Mouse (Mus musculus) forebrain, embryonic 12.5 days (tissue): ENCODE measurements around the gene Gfi1b. TPM values are rescaled to one million over a fixed set of nuclear protein-coding genes. Genes with fewer than 3 reads are reported as not detected.

Experiments used
- ATAC-seq: fragments of 200-750 bp; cut with Nextera tagmentation; 2 replicates; pipeline ENCODE4 v1.8.0; 2017; ENCODE audit warnings: moderate TSS enrichment; ENCODE audit not compliant: low FRiP score
- H3K27ac ChIP-seq: fragments of 300-500 bp; sonication (generic); 2 replicates; pipeline ENCODE4 v1.5.1; 2016; ENCODE audit warnings: mild to moderate bottlenecking
- H3K27me3 ChIP-seq: fragments of 300-500 bp; sonication (generic); 2 replicates; pipeline ENCODE4 v1.6.1; 2016; ENCODE audit warnings: mild to moderate bottlenecking
- H3K36me3 ChIP-seq: fragments of 300-500 bp; sonication (generic); replicated peaks from 2 replicates; pipeline ENCODE4 v1.6.1; 2016; ENCODE audit warnings: mild to moderate bottlenecking
- H3K4me1 ChIP-seq: fragments of 300-500 bp; sonication (generic); 2 replicates; pipeline ENCODE4 v1.6.1; 2016
- H3K4me2 ChIP-seq: fragments of 300-500 bp; sonication (generic); 2 replicates; pipeline ENCODE4 v1.6.1; 2016; ENCODE audit warnings: mild to moderate bottlenecking, moderate library complexity
- H3K4me3 ChIP-seq: fragments of 300-500 bp; sonication (generic); replicated peaks from 2 replicates; pipeline ENCODE4 v1.5.1; 2016; ENCODE audit warnings: mild to moderate bottlenecking
- H3K9ac ChIP-seq: fragments of 300-500 bp; sonication (generic); 2 replicates; pipeline ENCODE4 v1.6.1; 2016; ENCODE audit warnings: mild to moderate bottlenecking
- H3K9me3 ChIP-seq: fragments of 300-500 bp; sonication (generic); 2 replicates; pipeline ENCODE4 v1.6.1; 2016
- WGBS: fragments of 180-500 bp; shearing (Covaris S2); methylation state at CpG from one replicate; pipeline ENCODE4 v1.1.7; 2016; 5-methylcytosine and 5-hydroxymethylcytosine counted together
- polyA plus RNA-seq: library from polyadenylated mRNA; unstranded; fragments of >200 nt; fragmentation: Nextera tagmentation; extraction: Ambion mirVana; gene quantifications from 2 replicates; pipeline ENCODE4 v1.2.1, GENCODE M21; 2016

Gfi1b gene
- polyA plus RNA-seq, 1 experiment from 2014 or later = 2.0 TPM

DNA sequence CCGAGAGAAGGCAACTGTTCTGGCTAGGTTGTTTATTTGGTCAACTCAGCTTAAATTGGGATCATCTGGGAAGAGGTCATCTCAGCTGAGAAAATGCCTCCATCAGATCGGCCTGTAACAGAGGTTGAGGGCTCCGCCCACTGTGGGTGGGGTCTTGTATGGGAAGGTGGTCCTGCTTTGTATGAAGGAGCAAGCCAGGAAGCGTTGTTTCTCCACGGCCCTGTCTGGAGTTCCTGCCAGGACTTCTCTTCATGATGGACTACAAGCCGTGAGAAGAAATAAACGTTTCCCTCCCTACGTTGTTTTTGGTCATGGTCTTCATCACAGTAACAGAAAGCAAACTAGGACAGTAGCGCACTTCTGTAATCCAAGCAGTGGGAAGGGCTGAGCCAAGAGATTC, 17.1 kb upstream of the Gfi1b start:
- H3K4me3 ChIP-seq = no peak overlapping the region
- H3K4me2 ChIP-seq = peak overlapping the region; percentile 32
- H3K27ac ChIP-seq = no peak overlapping the region
- no peak overlapping the region; the same call in 1 of the 2 replicates for H3K9ac ChIP-seq
- H3K9me3 ChIP-seq = no peaks in the 10 kb centered on the region
- no peak for ATAC-seq
- 6% methylated on average over 9 of the region's 9 CpGs for WGBS
- H3K36me3 ChIP-seq = no peaks in the 10 kb centered on the region
- no peaks in the 10 kb centered on the region for H3K27me3 ChIP-seq
- H3K4me1 ChIP-seq = peaks cover 30% of the 10 kb centered on the region

DNA sequence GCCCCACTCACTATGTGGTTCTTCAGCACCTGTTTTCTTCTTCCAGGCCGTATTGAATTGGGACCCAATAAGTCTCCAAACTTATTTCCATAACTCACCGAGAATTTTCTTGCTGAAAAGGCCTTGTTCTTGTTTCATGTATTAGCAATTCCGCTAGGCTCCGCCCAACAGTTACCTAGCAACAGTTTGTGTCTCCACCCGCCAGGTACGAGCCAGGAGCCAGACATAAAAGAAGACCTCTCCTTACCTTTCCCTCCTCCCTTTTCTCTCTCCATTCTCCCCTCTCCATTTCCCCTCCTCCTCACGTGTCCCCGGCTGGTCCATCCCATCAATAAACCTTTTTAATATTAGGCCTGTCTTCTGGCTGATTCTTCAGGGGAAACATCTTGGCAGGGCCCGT, 16.6 kb upstream of the Gfi1b start:
- Histone ChIP-seq H3K4me1 (peaks cover 25% of the 10 kb centered on the region), H3K36me3 (no peaks in the 10 kb centered on the region), H3K4me3 (no peak overlapping the region), H3K9ac (no peak overlapping the region; the same call in 1 of the 2 replicates), H3K4me2 (peak overlapping the region; percentile 32), H3K27me3 (no peaks in the 10 kb centered on the region), H3K27ac (no peak overlapping the region), H3K9me3 (no peaks in the 10 kb centered on the region)
- no peak for ATAC-seq
- 23% methylated on average over 9 of the region's 9 CpGs for WGBS

DNA sequence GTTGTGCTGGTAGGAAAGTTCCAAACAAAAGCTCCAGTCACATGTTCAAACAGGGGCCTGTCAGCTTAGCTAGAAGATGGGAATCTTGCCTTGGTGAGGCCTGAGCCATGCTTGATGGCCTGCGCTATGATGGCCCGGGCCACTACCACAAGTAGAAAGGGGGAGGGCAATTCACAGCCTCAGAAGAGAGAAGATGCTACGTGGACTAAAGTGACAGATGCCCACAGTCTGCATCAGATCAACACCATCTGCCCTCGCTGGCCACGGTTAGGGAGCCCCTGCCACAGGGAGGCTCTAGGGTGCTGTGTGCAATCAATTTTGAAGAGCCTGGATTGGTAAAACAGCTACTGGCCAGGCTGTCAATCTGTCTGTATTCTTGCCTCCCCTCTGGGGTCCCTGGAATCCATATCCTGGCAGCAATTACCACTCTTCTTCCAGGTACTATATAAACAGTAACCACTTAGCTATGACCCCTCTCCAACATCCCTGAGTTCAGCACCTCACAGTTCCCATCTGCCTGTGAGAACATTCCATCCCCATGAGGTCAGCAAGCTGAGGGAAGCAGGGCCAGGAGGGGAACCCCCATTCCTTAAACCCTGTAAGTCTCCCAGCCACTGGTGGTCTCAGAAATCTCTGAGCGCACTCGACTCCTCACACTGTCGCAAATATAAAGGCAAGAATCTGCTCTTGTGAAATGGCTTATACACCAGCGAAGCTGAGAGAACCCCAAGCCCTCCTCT, 15.5 kb upstream of the Gfi1b start:
- Histone ChIP-seq H3K4me3 (no peak overlapping the region), H3K9me3 (no peaks in the 10 kb centered on the region), H3K27ac (no peak overlapping the region), H3K9ac (no peak overlapping the region), H3K4me2 (no peak overlapping the region), H3K27me3 (0 out of 2 replicates have a peak, but pooled peaks cover 4% of the 10 kb centered on the region), H3K4me1 (peaks cover 15% of the 10 kb centered on the region), H3K36me3 (no peaks in the 10 kb centered on the region)
- WGBS = 83% methylated on average over 9 of the region's 9 CpGs
- ATAC-seq = no peak

DNA sequence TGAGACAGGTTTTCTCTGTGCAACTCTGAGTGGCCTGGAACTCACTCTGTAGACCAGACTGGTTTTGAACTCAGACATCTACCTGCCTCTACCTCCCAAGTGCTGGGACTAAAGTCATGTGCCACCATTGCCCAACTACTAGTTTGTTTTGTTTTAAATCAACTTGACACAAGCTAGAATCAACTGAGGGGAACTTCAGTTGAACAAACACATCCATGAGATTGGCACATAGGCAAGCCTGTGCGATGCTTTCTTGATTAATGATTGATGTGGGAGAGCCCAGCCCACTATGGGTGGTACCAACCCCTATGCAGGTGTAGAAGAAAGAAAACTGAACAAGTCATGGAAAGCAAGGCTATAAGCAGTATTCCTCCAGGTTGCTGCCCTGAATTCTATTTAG, 13.4 kb upstream of the Gfi1b start:
- ATAC-seq = no peak
- no peaks in the 10 kb centered on the region for H3K36me3 ChIP-seq
- no peak overlapping the region for H3K4me3 ChIP-seq
- no peaks in the 10 kb centered on the region for H3K9me3 ChIP-seq
- H3K27me3 ChIP-seq = peaks cover 11% of the 10 kb centered on the region; the same call in 1 of the 2 replicates
- H3K9ac ChIP-seq = no peak overlapping the region
- whole genome bisulfite sequencing = 97% methylated on average over 1 of the region's 1 CpGs
- H3K4me2 ChIP-seq = no peak overlapping the region
- no peak overlapping the region for H3K27ac ChIP-seq
- H3K4me1 ChIP-seq = peaks cover 6% of the 10 kb centered on the region

DNA sequence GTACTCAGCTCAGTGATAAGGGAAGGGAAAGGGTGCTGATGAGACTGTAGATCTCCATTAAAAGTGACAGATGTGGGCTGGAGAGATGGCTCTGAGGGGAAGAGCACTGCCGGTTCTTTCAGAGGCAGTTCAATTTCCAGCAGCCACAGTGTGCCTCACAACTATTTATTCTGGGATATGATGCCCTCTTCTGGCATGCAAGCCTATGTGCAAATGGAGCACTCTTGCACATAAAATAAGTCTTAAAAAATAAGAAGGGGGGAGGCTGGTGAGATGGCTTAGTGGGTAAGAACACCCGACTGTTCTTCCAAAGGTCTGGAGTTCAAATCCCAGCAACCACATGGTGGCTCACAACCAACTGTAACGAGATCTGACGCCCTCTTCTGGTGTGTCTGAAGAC, 11.4 kb upstream of the Gfi1b start:
- no peak for ATAC-seq
- Histone ChIP-seq H3K4me1 (no peaks in the 10 kb centered on the region), H3K9ac (no peak overlapping the region), H3K4me2 (no peak overlapping the region), H3K9me3 (no peaks in the 10 kb centered on the region), H3K27me3 (peaks cover 17% of the 10 kb centered on the region; the same call in 1 of the 2 replicates), H3K4me3 (no peak overlapping the region), H3K36me3 (no peaks in the 10 kb centered on the region), H3K27ac (no peak overlapping the region)
- WGBS = 53% methylated on average over 4 of the region's 4 CpGs

DNA sequence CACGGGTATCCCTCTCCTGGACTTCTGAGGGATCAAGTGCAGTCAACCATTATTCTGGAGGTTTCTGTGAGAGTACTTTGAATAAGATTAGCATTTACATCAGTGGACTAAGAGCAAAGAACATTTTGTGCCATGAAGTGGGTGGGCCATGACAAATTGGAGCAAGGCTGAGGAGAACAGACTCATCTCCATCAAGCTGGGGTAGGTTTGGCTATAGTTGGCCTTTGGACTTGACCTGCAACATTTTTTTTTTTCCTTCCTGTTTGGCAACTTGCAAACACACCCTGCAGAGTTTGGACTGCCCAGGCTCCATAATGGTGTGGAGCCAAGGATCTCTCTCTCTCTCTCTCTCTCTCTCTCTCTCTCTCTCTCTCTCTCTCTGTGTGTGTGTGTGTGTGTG, 10.8 kb upstream of the Gfi1b start:
- no peak overlapping the region for H3K4me3 ChIP-seq
- H3K36me3 ChIP-seq = no peaks in the 10 kb centered on the region
- no peak overlapping the region for H3K4me2 ChIP-seq
- H3K9ac ChIP-seq = no peak overlapping the region
- no peaks in the 10 kb centered on the region for H3K4me1 ChIP-seq
- H3K27me3 ChIP-seq = peaks cover 17% of the 10 kb centered on the region; the same call in 1 of the 2 replicates
- ATAC-seq = no peak
- H3K9me3 ChIP-seq = no peaks in the 10 kb centered on the region
- no peak overlapping the region for H3K27ac ChIP-seq
- 50% methylated on average over 1 of the region's 1 CpGs for WGBS

DNA sequence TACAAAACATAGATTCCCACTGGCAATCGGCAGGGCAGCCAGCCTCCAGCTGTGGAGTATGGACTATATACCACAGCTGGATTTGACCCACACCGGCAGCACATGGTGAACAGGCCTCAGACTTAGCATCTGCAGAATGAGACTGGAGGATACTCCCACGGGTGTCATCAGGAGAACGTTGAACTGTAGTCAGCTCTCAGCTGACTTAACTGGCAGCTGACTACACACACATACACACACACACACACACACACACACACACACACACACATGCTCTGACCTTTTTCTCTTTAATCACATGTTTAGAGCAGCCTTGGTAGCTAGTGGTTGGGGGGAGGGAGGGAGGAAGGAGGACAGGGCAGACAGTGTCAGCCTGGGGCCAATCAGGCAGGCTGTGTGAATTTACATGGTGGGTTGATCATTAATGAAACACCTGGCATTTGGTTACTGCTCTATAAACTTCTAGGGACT, 8.2 kb upstream of the Gfi1b start:
- Histone ChIP-seq H3K27me3 (peaks cover 17% of the 10 kb centered on the region; the same call in 1 of the 2 replicates), H3K36me3 (no peaks in the 10 kb centered on the region), H3K9me3 (no peaks in the 10 kb centered on the region), H3K4me2 (no peak overlapping the region), H3K9ac (no peak overlapping the region), H3K27ac (no peak overlapping the region), H3K4me1 (no peaks in the 10 kb centered on the region), H3K4me3 (no peak overlapping the region)
- ATAC-seq = no peak
- 71% methylated on average over 4 of the region's 4 CpGs for WGBS

DNA sequence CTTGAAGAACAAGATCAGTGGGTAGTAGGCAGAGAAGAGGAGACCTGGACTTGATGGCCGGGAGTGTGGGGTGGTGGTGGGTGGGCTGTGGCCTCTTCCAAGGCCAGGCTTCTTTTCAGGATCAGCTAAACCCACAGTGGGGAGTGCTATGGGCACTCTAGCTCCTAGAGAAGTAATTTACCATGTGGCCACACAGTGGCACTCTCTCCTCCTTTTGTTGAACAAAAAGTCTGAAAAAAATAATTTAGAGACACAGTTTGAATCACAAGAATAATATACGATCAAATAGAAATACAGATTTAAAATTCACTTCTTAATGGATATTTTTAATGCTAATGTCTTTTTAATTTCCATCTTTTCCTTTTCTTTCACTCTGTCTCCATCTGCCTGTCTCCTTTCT, 6.3 kb upstream of the Gfi1b start:
- ATAC-seq = no peak
- Histone ChIP-seq H3K36me3 (no peaks in the 10 kb centered on the region), H3K27me3 (peaks cover 19% of the 10 kb centered on the region), H3K4me1 (no peaks in the 10 kb centered on the region), H3K9me3 (no peaks in the 10 kb centered on the region), H3K9ac (no peak overlapping the region), H3K4me3 (no peak overlapping the region), H3K27ac (no peak overlapping the region), H3K4me2 (no peak overlapping the region)
- WGBS = 69% methylated on average over 2 of the region's 2 CpGs

DNA sequence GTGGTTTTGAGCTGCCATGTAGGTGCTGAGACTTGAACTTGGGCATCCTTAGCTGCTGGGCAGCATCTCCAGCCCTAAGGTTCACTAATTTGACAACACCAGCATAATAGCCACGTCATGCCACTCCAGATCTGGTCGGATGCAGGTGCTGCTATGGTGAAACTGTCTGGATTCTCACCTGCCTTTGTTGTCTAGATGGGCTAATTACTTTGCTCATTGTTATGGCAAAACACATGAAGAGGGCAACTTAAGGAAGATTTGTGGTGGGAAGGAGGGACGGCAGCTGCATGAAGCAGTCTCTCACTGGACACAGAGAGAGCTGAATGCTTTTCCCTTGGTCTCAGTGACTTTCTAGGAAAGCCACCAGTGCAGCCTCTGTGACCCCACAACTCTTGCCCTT, 4.3 kb upstream of the Gfi1b start:
- Histone ChIP-seq H3K36me3 (no peaks in the 10 kb centered on the region), H3K9ac (no peak overlapping the region), H3K4me1 (peaks cover 6% of the 10 kb centered on the region; the same call in 1 of the 2 replicates), H3K4me2 (no peak overlapping the region), H3K27ac (no peak overlapping the region), H3K4me3 (no peak overlapping the region), H3K9me3 (no peaks in the 10 kb centered on the region), H3K27me3 (peaks cover 34% of the 10 kb centered on the region)
- no peak for ATAC-seq
- WGBS = 81% methylated on average over 3 of the region's 3 CpGs

DNA sequence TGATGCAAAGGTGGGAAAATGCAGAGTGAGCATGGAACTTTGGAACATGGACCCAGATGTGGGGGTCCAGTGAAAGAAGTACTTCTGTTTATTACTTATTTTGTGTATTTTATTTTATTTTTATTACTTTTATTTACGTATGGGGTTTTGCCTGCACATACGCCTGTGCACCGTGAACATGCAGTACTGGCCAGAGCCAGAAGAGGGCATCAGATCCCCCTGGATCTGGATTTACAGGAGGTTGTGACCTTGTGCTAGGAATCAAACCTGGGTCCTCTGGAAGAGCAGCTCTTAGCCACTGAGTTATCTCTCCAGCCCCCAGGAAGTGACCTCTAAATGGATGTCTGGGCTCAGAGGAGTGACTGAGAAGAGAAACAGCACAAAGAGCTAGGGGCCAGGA, 3.1 kb upstream of the Gfi1b start:
- H3K4me1 ChIP-seq = peaks cover 6% of the 10 kb centered on the region; the same call in 1 of the 2 replicates
- no peak overlapping the region for H3K4me3 ChIP-seq
- no peaks in the 10 kb centered on the region for H3K36me3 ChIP-seq
- WGBS = 89% methylated on average over 3 of the region's 3 CpGs
- no peak overlapping the region for H3K4me2 ChIP-seq
- no peak for ATAC-seq
- no peak overlapping the region for H3K27ac ChIP-seq
- no peaks in the 10 kb centered on the region for H3K9me3 ChIP-seq
- H3K27me3 ChIP-seq = peaks cover 31% of the 10 kb centered on the region
- H3K9ac ChIP-seq = no peak overlapping the region

DNA sequence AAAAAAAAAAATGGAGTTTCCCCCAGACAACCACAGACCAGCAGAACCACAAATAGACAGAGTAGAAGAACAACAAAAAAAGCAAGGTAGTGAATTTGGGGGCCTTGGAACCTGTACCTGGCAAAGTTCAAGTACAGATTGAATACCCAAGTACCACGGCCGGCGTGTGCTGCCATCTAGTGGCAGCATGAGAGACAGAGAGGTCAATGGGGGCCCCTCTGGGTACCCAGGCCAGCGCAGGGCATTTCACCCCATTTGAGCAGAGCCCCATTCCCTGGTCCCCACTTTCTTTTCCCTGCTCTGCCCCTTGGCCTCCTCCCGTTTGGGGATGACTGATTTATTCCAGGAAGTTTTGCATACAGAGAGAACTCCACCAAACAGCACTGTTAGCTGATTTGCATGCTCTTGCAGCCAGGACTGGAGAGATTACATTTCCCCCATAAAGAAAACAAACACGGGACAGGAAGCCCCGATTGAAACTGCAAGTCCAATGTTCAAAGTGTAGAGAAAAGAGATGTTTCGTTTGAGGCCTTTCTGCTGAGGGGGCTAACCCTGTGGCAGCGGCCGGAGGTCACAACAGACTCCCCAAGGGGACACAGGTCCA, 841 bp upstream of the Gfi1b start:
- no peaks in the 10 kb centered on the region for H3K36me3 ChIP-seq
- no peak overlapping the region for H3K4me2 ChIP-seq
- H3K27me3 ChIP-seq = peaks cover 32% of the 10 kb centered on the region
- no peak overlapping the region for H3K4me3 ChIP-seq
- ATAC-seq = no peak
- H3K27ac ChIP-seq = no peak overlapping the region
- H3K4me1 ChIP-seq = peaks cover 6% of the 10 kb centered on the region; the same call in 1 of the 2 replicates
- 24% methylated on average over 10 of the region's 10 CpGs for WGBS
- H3K9ac ChIP-seq = no peak overlapping the region
- no peaks in the 10 kb centered on the region for H3K9me3 ChIP-seq

DNA sequence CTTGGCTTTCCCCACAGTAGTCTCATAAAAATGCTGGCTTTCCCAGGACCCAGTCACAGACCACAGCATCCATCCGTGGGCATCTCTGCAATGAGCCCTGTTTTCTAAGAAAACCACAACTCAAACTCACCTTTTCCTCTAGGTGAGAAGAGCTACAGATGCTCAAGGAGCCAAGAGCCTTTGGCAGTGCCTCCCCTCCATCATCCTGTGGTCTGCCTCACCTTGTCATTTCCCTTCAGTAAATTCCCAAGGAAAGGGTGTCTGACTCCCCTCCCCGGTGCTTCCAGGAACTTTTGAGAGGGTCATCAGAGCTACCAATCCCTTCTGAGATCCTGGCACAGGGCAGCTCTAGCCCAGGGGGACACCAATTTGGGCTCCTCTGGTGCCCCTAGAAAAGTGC, 671 bp downstream of the Gfi1b start:
- Histone ChIP-seq H3K27me3 (peaks cover 36% of the 10 kb centered on the region), H3K4me2 (no peak overlapping the region), H3K9me3 (no peaks in the 10 kb centered on the region), H3K36me3 (no peaks in the 10 kb centered on the region), H3K9ac (no peak overlapping the region), H3K4me1 (peaks cover 6% of the 10 kb centered on the region; the same call in 1 of the 2 replicates), H3K4me3 (no peak overlapping the region), H3K27ac (no peak overlapping the region)
- ATAC-seq = no peak
- 24% methylated on average over 2 of the region's 2 CpGs for WGBS

DNA sequence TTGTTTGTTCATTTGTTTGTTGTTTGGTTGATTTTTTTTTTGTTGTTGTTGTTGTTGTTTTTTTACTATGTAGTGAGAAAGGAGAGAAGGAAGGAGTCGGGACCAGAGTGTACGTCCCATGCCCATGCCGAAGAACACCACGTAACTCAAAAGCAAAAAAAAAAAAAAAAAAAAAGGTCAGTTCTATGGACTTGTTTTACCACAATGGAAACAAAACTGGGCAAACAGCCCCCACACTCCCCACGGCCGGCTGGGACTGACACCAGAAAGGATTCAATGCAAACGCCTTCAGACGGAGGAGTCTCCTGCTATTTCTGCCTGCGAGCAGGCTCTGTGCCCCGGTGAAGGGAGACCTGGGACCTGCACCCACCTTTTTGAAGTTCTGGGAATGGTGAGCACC, 1.3 kb downstream of the Gfi1b start:
- Histone ChIP-seq H3K27ac (no peak overlapping the region), H3K4me1 (peaks cover 6% of the 10 kb centered on the region; the same call in 1 of the 2 replicates), H3K9me3 (no peaks in the 10 kb centered on the region), H3K9ac (no peak overlapping the region), H3K4me3 (no peak overlapping the region), H3K27me3 (peaks cover 37% of the 10 kb centered on the region), H3K4me2 (no peak overlapping the region), H3K36me3 (no peaks in the 10 kb centered on the region)
- ATAC-seq = no peak
- WGBS = 69% methylated on average over 10 of the region's 10 CpGs
